Mouse (Mus musculus): ENCODE data around the gene Cdkal1.

Gene Cdkal1

GRCm38 (mm10) chr13:29697230-29697629, 158.2 kb downstream of the Cdkal1 start:
- DNase-seq: no peak

GRCm38 (mm10) chr13:29690734-29691133, 164.7 kb downstream of the Cdkal1 start:
- no peak for DNase-seq

DNA sequence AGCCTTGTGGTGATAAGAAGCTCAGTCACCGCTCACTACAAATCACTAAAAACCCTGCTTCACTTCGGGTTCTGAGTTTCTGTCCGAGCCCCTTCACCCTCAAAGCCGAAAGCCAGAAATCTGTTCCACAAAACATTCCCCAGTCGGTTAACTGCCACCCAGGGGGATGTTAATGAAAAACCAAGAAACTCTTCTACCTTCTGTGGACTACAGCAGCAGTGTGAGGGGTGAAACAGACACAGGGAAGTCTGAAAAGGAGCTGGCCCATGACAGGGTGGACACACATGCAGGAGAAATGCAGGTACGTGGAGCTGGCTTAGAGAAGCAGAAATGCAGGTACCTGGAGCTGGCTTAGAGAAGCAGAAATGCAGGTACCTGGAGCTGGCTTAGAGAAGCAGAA, 166.6 kb downstream of the Cdkal1 start:
- DNase-seq: no peak

DNA sequence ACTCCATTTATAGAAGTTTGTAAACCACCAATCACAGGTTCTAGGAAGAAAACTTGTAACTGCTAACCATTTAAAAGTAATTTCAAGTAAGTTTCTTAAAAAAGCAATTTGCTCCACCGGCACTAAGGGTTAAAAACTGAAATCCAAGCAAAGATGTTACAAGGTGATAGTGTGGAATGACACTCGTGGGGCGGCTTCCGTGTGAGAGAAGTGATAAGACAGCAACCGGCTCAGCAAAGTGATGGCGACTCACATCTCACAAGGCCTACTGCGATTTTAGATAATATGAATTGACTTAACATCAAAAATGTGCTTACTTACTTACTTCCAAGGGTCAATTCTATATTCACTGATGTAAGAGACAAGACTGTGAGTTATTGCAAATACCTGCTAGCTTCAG, 167.6 kb downstream of the Cdkal1 start:
- DNase-seq: no peak

DNA sequence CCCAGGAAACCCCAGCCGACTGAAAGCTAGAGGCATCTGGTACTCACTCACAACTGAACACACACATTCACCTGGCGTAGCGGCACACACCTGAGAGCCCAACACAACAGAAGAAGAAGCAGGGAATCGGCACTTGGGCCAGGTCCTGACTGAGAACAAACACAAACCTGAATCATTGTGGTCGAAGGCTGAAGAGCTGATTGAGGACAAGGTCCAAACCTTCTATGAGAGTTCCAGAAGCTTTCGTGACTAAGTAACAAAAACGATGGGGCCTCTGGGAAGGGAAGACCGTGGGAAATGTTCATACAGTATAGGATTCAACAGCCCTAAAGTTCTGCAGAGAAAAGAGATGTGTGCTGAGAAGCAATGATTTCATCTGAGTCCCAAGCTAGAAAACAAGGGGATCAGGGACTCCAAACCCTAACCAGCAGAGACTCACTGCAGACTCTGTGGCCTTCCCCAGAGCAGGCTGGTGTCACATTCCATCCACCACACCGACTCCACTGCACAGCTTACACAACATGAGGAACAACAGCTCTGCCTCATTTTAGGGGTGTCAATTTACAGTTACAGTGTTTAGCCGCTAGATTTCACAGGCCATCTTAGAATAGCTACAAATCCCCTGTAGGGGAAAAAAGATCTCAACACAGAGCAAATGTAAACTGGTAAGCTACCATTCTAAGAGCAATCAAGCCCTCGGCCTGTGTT, 175.8 kb downstream of the Cdkal1 start:
- DNase-seq: no peak

- DNase-seq: no peak
Observed at GRCm38 (mm10) chr13:29677559-29677958, 177.9 kb downstream of the Cdkal1 start.

GRCm38 (mm10) chr13:29670626-29671025, 184.8 kb downstream of the Cdkal1 start:
- DNase-seq: no peak

DNA sequence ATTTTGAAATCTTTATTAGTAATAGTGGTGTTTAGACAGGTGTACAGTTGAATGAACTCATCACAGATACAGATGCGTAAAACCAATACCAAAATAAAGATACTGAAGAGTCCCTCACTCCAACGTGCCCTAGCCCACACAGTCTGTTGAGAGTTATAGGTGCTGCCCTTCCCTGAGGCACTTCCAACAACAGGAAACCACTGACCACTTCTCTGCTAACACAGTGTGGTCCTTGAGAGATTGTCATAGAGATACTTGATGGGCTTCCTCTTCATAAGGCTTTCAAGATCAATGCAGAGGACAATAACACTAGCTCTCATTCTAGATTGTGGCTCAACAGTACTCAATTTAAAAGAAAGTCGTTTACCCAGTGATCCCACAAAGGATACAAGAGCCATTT, 191.6 kb downstream of the Cdkal1 start:
- DNase-seq: no peak

DNA sequence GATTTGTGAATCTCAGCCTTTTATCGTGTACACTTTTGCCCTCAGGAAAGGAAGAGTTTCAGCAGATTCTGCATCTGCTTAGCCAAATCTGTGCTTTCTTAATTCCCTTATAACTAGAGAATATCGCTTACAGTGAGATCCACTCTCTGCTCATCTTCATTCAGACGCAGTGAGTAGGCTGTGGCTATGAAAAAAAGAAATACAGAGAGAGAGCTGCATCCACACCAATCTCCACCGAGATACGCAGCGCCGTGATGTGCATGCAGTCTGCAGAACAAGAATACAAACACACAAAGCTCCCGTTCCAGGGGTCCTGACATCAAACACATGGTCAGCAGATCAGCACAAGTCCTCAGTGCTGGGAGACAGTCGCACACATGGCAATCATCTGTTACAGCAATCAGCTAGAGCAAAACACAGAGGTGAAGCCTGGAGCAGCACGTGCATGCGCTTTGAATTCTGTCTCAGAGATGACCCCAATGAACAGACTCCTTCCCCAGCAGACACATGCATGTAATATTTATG, 199.6 kb downstream of the Cdkal1 start:
- DNase-seq: no peak

DNA sequence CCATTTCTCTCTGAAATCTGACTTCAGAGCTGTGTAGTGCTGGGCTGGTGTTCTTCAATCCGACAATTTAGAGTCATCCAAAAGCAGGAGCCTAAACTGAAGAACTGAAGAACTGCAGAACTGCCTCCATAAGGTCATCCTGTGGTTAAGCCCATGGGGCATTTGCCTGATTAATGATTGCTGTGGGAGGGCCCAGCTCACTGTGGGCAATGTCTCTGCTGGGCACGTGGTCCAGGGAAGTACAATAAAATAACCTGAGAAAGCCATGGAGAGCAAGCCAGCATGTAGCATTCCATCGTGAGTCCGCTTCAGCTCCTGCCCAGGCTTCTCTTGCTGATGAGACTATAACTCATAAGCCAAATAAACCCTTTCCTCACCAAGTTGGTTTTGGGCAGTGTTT, 202.1 kb downstream of the Cdkal1 start:
- DNase-seq: no peak

- DNase-seq: no peak
Observed at GRCm38 (mm10) chr13:29652791-29653190, 202.7 kb downstream of the Cdkal1 start.

GRCm38 (mm10) chr13:29650576-29651236, 204.8 kb downstream of the Cdkal1 start:
- no peak for DNase-seq

GRCm38 (mm10) chr13:29649593-29649992, 205.9 kb downstream of the Cdkal1 start:
- no peak for DNase-seq

GRCm38 (mm10) chr13:29642226-29642625, 213.2 kb downstream of the Cdkal1 start:
- no peak for DNase-seq

DNA sequence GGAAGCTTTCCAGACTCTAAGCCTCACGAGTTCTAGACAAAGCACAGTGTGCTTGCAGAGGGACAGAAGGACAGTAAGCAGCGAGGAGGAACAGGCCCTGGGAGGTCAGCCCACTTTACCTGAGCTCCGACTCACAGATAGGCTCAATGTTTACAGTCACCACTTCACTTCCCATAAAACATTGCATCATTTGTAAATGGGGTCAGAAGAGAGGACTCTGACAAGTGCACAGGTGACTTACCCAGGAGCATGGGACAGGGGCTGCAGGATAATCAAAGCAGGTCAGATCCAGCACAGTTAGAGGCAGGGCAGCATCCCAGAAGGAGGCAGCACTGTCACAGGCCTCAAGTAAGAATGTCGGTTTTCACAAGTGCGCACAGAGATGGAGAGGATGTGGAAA, 214.3 kb downstream of the Cdkal1 start:
- no peak for DNase-seq

GRCm38 (mm10) chr13:29640186-29640585, 215.3 kb downstream of the Cdkal1 start:
- no peak for DNase-seq

DNA sequence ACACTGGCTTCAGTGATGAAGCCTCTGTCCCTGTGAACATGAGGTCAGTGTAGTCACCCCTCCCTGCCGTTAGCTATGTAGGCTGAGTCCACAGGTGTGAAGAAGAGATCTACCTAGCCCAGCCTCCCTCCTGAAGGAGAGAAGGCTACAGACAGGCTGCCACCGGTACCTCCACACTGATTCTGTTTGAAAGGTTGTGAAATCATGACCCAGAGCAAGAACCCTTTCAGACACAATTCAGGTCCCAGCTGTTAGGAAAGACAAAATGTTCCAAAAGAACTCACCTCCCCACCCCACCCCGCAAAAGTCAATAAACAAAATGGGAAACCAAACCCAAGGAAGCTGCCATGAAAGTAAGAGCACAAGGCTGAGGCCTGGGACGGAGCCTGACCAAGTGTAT, 217.2 kb downstream of the Cdkal1 start:
- no peak for DNase-seq

GRCm38 (mm10) chr13:29637788-29638187, 217.7 kb downstream of the Cdkal1 start:
- DNase-seq: no peak

DNA sequence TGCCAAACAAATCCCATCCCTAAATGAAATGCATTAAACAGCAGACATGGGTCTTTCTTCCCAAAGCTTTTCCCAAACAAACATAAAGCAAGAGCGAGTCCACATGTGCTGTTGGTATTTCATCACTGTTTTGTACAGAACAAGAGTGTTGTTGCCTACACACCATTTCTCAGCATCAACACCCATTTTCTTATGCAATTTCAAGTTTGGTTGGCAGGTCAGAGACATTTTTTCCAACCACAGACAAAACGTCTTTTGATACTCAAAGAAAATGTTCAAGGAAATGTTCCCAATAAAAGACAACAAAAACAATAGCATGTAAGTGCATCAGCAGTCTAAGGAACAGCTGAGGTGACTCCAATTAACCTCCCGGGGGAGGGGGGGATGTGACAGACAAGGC, 219.9 kb downstream of the Cdkal1 start:
- no peak for DNase-seq

- no peak for DNase-seq
Observed at GRCm38 (mm10) chr13:29631342-29631741, 224.1 kb downstream of the Cdkal1 start.

DNA sequence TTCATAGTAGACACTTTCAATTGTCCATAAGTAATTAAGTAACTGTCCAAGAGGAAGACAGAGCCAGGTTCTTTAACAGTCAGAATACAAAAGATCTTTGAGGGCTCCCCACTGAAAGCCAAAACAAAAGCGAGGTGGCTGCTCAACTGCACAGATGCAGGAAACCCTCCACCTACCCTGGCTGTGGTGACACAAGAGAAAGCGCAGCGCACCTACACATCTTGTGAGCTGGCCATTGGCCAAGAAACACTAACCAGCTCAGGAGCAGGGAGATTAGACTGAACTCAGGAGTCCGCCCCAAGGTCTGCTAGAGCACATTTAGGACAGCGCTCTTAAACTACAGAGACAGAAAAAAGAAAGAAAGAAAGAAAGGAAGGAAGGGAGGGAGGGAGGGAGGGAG, 226.9 kb downstream of the Cdkal1 start:
- DNase-seq: no peak

GRCm38 (mm10) chr13:29627438-29628124, 227.9 kb downstream of the Cdkal1 start:
- DNase-seq: no peak

GRCm38 (mm10) chr13:29624929-29625328, 230.5 kb downstream of the Cdkal1 start:
- no peak for DNase-seq
